Mouse (Mus musculus) T-helper 17 cell (primary cell): ENCODE data around the gene Oxnad1.

Experiments
- in situ Hi-C, 2 experiments: fragments of 300-600 bp; cut with MboI, MseI; formaldehyde crosslinking; loops; 1 replicate in 1 of 2; 2 replicates in 1 of 2; pipeline ENCODE4 v1.15.1; 2025; ENCODE audit warnings: high pct_unique_total_duplicates in 2 of 2

The Oxnad1 gene

DNA sequence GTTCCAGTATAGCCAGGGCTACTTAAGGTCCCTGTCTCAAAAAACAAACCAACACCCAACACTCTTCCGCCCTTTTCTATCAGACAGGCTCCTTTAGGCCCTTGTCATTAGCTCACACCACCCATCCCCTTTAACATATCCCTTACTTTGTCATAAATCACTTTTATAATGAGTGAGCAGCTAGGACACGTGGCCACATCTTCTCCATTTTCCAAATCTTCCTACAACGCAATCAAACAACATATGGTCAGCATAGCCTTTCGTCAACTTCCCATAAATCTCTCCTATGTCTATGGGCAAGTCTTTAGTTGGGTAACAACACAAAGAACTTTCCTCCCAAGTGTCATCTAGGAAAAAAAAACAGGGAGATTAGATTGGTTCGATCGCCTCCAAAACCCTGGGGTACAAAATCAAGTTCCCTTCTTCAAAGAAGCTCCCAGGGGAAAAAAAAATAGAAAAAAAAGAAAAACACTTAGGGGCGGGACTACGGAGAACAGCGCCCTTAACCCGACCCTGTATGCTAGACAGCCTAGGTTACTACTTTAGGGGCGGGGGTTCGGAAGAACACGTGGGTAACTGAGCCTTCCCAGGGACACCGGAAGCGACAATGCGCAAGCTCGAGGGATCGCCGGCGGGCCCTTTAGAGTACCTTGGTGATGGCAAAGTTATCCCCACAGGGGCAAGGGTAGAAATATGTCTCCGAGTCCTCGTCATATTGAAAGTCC lies at the start of gene Oxnad1:
Oxnad1 (plus strand) TSS at position 614 of the 725 bp plus-strand sequence.
- in situ Hi-C loops: loop anchor here (10.0 kb wide), 2 partner anchors 1020 to 1060 kb away; no protein-coding TSS in a partner anchor

DNA sequence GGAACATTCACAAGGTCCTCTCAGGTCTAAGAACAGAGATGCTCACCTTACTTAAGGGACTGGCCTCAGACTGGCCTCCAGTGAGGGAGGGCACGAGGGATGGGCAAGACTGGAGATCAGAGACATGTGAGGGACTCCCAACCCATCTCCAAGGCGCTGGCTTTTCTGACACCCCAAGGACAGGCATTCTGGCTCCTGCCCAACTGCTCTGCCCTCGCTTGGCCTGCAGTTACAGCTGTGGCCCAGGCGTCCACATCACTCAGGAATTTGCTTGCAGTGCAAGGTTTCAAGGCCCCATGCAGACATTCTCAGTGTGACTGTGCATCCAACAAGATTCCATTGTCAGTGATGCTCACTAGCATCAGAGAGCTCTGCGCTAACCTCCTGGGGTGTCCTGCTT lies 48.7 kb upstream of the Oxnad1 start:
- in situ Hi-C loops: loop anchor here in 1 of 2 experiments (10.0 kb wide), 1 partner anchor 82 kb away; no protein-coding TSS in a partner anchor

DNA sequence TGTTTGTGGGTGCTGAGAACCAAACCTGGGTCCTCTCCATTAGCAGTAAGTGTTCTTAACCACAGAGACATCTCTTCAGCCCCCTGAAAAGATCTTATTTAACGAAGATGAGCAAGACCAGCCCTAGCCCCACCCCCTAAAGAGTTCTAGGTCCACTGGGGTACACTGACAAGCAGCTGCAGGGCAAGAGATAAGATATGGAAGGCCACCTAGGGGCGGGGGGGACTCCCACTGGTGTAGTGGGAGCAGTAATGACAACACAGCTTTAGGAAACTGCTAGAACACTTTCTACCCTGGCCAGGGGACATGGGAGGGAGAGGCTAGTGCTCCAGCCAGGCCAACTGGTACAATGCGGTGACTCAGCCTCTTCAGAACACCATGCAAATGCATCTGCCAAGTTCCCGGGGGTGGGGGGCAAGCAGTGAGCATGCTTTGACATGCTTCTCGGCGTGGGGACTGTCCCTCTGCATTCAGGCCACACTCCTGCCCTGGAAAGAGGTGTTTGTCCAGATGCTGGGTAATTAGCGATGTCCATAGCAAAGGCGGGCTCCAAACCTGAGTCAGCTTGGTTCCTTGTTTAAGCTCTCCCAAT lies 47.4 kb upstream of the Oxnad1 start:
- in situ Hi-C loops: loop anchor here in 1 of 2 experiments (10.0 kb wide), 1 partner anchor 83 kb away; no protein-coding TSS in a partner anchor

DNA sequence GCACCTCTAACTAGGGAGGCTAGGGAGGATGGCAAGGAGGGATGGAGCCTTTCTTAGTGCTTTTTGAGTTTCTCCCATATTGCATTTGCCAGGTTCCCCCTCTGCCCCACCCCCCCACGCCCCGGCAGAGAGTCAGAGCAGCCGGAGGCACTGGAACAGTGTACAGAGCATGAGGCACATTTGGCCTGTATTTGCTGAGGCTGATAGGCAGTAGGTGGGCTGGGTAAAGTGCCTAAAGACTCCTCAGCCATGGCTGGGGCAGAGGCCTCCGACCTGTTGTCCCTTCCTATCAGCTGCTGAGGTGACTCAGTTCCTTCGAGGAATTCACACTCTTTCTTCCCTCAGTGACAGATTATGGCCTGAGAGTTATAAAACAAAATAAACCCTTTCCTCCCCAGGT lies 43.1 kb upstream of the Oxnad1 start:
- in situ Hi-C loops: no loop called here

DNA sequence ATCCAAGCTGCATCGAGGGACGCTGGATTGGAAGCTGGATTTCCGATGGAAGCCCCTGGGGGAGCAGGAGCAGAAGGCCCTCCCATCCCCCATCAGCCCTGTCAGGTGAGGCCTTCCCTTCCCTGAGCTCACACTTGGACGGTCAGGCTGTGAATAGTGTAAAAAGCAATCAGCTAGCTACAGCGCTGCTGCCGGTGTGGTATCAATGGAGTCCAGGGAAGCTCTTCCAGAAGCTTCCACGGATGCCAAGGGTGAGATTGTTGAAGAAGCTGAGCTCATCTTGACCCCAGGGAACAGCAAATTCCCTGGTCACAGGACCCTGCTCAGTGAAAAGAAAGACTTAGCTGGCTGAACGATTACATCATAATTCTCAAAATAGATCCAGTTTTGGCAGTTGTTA lies 38.8 kb upstream of the Oxnad1 start:
- in situ Hi-C loops: no loop called here

DNA sequence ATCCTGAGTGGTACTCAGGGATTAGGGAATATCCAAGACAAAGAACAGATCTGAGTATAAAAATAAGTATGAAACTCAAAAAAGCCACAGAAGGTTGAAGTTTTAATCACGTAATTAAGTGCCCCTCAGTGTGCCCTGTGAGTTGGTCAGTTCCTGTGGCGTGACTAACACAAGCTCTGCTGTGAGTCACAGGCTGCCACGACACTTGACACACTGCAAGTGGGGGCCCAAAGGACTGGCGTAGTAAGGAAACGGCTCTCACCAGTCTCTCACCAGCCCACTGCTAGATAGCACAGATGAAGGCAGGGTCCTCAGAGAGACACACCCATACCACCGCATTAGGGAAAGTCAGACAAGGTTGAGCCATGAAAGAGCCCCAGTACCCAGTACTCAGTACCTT lies 35.0 kb upstream of the Oxnad1 start:
- in situ Hi-C loops: no loop called here

DNA sequence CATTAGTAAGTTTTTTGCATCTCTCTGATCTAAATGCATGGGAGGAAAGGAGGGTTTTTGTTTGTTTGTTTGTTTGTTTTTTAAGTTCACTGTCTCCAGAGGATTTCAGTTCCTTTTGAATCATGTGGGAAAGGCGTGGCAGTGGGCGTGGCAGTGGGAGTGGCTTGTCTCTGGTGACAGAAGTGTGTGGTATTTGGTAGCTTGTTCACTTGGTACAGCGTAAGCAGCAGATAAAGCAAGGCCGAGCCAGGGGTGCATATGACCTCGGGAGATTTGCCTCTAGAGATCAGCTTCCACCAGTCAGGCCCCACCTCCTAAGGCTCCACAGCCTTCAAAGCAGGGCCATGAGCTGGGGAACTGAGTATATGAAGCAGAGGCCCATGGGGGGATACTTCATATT lies 31.3 kb upstream of the Oxnad1 start:
- in situ Hi-C loops: no loop called here

DNA sequence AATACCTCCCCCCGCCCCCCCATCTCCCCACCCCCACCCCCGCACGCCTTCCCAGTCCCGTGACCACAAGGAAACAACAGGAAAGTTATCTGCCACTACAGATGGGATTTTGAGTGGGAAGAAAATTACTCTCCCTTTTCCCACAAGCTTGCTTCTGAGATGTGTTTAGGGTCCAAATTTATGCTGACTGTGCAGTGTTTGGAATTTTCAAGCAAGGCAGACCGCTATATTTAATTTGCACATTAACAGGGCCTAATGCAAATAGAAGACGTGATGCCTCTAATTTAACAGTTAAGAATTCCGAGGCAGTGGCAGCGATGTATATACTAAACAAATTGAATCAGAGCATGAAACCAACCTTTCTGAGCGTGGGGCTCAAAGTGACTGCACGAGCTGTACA lies 30.4 kb upstream of the Oxnad1 start:
- in situ Hi-C loops: loop anchor here in 1 of 2 experiments (5.0 kb wide), 1 partner anchor 97 kb away; no protein-coding TSS in a partner anchor

DNA sequence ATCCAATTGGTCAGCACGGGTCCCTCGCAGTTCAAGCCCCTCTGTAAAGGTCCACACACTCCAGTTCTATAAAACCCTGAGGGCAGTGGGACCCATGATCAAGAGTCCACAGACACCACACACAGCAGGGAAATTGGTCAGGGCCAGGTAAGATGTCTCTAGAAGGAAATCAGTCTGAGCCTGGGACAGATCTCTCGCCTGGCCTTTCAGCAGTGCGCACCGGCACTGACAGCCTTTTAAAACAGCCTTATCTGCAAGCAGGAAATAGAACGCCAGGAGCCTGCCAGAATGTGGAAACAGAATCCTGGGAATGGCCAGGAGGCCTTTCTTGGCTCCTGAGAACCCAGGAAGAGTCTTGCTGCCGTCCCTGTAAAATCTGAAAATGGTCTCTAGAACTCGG lies 29.4 kb upstream of the Oxnad1 start:
- in situ Hi-C loops: loop anchor here in 1 of 2 experiments (5.0 kb wide), 1 partner anchor 98 kb away; no protein-coding TSS in a partner anchor

DNA sequence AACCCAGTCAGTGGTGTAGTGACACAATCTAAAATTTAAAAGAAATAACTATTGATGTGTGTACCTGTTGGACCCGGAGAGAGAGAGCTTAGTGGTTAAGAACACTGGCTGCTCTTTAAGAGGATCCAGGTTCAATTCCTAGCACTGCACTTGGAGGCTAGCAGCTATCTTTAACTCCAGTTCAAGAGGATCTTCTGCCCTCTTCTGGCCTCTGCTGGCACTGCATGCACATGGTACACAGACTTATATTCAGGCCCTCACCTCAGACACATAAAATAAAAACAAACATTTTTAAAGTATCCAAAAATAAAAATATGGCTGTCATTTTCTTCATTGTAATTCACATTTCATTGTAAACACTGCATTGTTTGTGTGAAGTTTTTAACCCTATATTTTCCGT lies 28.5 kb upstream of the Oxnad1 start:
- in situ Hi-C loops: loop anchor here in 1 of 2 experiments (5.0 kb wide), 1 partner anchor 99 kb away; no protein-coding TSS in a partner anchor

DNA sequence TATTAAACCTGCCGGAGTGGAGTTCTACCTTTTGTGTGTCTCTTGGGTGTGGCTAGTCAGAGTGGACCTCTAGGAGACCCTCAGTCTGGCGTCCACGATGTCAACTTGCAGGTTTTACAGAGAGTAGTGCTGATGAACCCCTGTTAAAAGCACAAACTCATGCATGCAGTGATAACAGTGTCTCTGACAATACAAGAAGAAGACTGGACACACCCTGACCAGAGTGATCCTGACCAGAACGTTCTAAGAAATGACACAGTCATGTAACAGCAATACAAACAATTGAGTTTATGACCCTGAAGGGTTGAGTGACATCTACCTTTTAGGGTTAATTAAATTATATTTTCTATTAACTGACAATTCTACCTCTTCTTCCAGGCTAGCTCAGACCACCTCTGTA lies 27.5 kb upstream of the Oxnad1 start:
- in situ Hi-C loops: loop anchor here in 1 of 2 experiments (5.0 kb wide), 1 partner anchor 100 kb away; no protein-coding TSS in a partner anchor

DNA sequence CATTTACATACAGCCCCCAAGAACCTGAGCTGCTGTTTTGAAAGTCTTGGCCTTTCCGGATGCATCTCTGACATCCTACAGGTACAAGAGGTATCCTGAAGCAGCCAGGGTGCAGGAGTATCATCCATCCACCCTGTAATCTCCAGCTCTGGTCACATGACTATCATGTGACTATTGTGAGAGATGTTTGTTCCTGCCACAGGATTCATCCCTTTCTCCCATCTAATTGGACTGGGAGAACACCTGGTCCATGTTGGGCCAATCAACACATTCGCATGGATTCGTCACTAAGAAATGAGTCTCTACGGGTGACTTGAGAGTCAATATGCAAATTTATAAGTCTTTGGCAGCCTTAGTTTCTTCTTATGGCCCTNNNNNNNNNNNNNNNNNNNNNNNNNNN lies 23.8 kb upstream of the Oxnad1 start:
- in situ Hi-C loops: loop anchor here (10.0 kb wide), 1 partner anchor 407 kb away; no protein-coding TSS in a partner anchor

DNA sequence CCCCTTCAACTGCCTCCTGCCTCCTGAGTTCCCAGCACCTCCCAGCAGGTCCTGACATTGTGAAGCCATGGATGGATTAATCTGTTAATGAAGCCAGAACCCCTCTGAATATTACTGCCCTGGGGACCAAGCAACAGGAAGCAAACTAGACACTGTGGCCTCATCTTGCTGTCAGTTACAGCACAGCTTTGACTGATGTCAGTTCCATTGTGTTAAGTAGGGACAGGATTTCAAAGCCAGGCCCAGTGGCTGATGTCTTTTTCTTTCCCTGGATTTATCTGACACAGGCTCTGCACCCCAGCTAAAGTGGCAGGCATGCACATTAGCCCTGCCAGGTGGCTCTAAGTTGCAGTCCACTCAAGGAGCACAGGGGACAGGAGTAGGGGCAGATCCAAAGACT lies 12.4 kb upstream of the Oxnad1 start:
- in situ Hi-C loops: no loop called here

DNA sequence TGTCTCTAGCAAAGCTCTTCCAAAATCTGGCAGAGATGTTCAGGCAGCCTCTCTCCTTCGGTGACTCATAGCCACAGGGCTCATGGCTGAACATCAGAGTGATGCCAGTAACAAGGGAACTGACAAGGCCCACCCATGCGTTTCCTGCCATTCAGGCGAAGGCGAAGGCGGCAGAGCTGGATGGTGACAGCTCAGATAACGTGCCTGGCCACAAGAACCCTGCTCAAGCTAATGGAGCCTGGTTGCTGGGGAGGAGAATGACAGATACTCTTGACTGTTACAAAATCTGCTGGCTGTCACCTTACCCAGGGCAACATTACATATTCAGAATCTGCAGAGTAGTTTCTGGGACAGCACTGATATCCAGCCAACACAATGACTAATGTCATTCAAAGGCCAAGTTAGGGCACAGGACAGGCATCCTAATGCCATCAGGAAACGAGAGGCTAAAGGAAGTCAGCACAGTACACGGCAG lies 11.9 kb upstream of the Oxnad1 start:
- in situ Hi-C loops: no loop called here

DNA sequence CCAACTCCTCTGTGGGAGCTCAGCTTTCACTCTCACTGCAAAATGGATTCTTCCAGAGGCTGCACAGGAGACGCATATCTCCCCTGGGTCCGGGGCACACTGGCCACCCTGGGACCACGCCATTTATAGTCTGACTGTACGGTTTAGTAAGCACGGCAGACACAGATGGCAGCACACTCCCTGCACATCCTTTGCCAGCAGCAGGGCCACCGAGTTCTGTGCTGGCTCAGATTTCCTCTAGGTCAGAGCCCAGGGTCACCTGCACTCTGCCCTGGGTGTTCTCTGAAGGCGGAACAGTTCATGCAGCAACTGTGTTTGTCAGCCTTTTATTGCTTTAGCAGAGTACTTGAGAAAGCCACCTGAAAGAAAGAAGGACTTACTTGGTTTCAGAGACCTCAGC lies 11.3 kb upstream of the Oxnad1 start:
- in situ Hi-C loops: no loop called here

DNA sequence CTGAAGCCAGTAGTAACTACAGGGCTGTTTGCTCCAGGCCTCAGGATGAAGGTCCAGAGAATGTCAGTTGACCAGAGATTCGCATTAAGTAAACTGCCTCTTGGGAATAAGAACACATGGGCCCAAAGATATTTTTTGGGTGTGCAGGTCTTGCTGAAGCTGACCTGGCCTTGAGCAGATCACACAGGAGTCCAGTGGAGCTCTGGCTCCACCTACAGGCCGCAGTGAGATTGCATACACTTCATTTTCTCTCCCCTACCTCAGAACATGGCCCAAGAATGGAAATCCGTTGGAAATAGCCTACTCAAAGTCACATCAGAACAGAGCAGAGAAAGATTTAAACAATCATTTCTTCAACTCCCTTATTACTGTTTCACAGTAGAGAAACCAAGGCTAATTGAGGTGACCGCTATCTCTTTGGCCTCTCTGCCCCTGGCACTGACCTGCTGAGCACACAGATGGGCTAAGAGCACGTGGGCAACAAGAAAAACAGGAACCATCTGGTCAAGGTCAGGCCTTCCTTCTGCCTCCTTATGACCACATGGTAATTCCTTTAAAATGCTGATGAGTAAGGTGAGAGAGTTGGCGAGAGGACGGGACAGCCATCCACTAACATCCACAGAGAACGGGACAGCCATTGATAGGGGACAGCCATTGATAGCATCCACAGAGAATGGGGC lies 8.1 kb upstream of the Oxnad1 start:
- in situ Hi-C loops: no loop called here

DNA sequence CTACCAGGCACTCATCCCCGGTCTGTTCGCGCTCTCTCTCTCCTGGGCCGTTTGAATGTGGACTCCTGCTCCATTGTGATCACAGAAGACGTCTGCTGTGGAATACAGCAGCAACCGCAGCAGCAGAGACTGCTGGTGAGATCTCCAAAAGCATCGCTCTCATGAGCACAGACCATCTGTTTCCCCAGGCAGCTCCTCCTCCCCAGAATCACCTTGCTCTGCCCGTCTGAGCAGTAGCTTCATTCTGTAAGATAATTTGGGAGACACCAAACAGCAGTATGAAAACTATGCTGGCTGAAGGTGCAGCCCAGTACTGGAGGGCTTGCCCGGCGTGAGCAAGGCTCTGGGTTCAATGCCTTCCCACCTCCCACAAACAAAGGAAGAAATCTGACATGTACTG lies 4.1 kb upstream of the Oxnad1 start:
- in situ Hi-C loops: loop anchor here (10.0 kb wide), 2 partner anchors 1016 to 1056 kb away; no protein-coding TSS in a partner anchor

DNA sequence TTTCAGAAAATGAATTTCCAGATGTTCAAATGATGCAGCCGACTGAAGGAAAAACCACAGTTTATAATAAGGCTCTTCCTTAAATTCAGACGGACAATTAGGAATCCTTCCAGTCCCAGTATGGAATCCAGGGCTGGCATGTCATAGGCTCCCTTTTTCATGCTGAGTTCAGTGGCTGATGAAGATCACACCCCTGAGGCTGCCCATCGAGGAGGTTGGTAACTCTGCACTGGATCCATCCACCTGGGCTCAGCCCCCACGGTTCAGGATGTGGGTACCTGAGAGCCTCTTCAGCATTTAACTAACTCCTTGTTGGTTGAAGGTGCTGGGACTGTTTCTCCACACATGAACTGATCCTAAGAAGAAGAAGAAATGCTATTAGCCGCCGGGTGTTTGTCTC lies 2.3 kb upstream of the Oxnad1 start:
- in situ Hi-C loops: loop anchor here (10.0 kb wide), 2 partner anchors 1018 to 1058 kb away; no protein-coding TSS in a partner anchor

DNA sequence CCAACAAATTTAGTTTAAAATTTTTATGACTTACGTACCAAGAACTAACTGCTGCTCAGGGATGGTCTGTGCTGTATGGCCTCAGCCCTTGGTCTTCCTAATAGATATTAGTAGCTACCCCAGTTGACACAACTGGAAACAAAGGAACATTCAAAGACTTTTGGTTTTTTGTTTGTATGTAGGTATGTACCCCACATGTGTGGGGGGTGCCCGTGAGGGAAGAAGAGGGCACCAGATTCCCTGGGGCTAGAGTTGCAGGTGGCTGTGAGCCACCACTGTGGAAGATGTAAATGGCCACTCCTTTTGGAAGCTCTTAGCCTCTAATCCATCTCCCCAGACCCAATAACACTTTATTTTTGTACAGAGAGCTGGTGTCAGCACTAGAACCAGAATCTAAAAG lies 1.7 kb upstream of the Oxnad1 start:
- in situ Hi-C loops: loop anchor here (10.0 kb wide), 2 partner anchors 1019 to 1059 kb away; no protein-coding TSS in a partner anchor

DNA sequence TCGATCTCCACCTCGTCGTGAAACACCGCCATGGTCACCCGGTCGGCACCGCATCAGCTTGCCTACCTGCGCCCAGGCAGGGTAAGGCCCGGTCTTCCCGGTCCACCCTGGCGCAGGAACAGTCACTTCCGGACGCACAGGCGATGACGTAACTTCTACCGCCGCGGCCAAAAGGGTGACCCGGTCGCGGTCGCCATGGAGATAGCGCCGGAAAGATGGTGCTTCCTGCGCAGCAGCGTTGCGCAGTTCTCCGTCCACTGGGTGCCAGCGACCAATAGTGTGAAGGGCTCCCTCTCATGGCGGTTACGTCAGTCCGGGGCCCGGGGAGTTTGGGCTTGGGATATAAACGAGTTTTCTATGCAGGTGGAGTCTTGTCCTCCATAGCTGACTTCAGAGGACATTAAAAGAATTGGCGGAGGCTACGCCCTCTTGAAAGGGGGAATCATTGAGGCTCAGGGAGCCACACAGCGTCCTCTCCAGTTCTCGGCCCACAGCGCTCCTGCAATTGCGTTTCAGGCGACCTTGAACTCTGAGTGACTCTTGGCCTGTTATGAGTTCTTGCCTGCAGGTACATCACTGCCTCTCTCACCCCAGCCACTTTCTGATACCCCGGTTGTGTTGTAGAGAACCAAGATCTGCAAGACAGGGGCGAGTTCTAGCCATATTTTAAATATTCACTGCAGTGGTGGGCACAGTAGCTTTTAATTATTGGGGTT lies 470 bp downstream of the Oxnad1 start, which contains the start of gene Dph3:
Dph3 (minus strand) TSS at position 244 of the 716 bp plus-strand sequence.
- in situ Hi-C loops: loop anchor here (10.0 kb wide), 2 partner anchors 1021 to 1061 kb away; no protein-coding TSS in a partner anchor

DNA sequence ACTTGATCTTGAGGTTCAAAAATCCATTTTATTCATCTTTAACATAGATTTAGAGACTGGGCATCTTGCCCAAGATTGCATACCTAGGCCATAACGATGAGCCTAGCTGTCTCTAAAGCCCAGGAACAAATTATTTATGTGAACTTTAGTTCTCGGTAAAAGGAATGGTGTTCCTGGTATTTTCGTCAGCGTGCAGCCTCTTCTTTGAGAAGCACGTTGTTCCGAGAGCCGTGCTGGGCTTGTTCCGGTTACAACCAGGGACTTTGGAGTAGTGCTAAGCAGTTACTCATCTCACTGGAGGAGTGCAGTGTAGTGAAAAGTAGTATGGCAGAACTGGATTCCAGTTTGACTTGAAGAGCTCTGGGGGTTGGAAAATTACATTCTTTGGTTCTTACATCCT lies 1.1 kb downstream of the Oxnad1 start:
- in situ Hi-C loops: loop anchor here (10.0 kb wide), 2 partner anchors 1021 to 1061 kb away; no protein-coding TSS in a partner anchor
